Mouse (Mus musculus) lung, postnatal 0 days (tissue): ENCODE measurements at regions not wholly inside any gene's neighbourhood (a gene's known extent, or its start where the extent isn't known, plus 50 kb on each side); places are given as distances from the start of the nearest gene placed in this dataset.

Source experiments
- ATAC-seq: fragments of 200-750 bp; cut with Nextera tagmentation; 2 replicates; pipeline ENCODE4 v1.8.0; 2017; ENCODE audit warnings: moderate library complexity
- DNase-seq: peaks from one replicate; pipeline ENCODE4 v3.0.0-alpha.2; 2016; ENCODE audit warnings: low spot score
- H3K27ac ChIP-seq: fragments of 300-500 bp; sonication (generic); 2 replicates; pipeline ENCODE4 v1.5.1; 2014; ENCODE audit warnings: antibody characterized with exemption, mild to moderate bottlenecking, low read length, mixed read lengths
- H3K27me3 ChIP-seq: fragments of 300-500 bp; sonication (generic); replicated peaks from 2 replicates; pipeline ENCODE4 v1.6.1; 2014; ENCODE audit warnings: low read length, mixed read lengths; ENCODE audit not compliant: insufficient read depth
- H3K36me3 ChIP-seq: fragments of 300-500 bp; sonication (generic); 2 replicates; pipeline ENCODE4 v1.6.1; 2014; ENCODE audit warnings: low read length, mixed read lengths; ENCODE audit not compliant: insufficient read depth
- H3K4me1 ChIP-seq: fragments of 300-500 bp; sonication (generic); 2 replicates; pipeline ENCODE4 v1.6.1; 2014; ENCODE audit warnings: antibody characterized with exemption, low read depth, low read length, mixed read lengths; ENCODE audit not compliant: insufficient read depth
- H3K4me2 ChIP-seq: fragments of 300-500 bp; sonication (generic); replicated peaks from 2 replicates; pipeline ENCODE4 v1.6.1; 2014; ENCODE audit warnings: low read depth, mild to moderate bottlenecking, low read length, moderate library complexity, mixed read lengths
- H3K4me3 ChIP-seq: fragments of 300-500 bp; sonication (generic); 2 replicates; pipeline ENCODE4 v1.5.1; 2014; ENCODE audit warnings: low read depth, low read length
- H3K9ac ChIP-seq: fragments of 300-500 bp; sonication (generic); replicated peaks from 2 replicates; pipeline ENCODE4 v1.6.1; 2014; ENCODE audit warnings: low read depth, mild to moderate bottlenecking
- H3K9me3 ChIP-seq: fragments of 300-500 bp; sonication (generic); 2 replicates; pipeline ENCODE4 v1.6.1; 2016; ENCODE audit warnings: low read length, mixed read lengths
- CTCF ChIP-seq: IDR thresholded peaks from 2 replicates; pipeline ENCODE4 v1.5.1; 2016; ENCODE audit warnings: antibody characterized with exemption, mild to moderate bottlenecking
- EP300 ChIP-seq: IDR thresholded peaks from 2 replicates; pipeline ENCODE4 v1.6.1; 2016; ENCODE audit warnings: antibody characterized with exemption, mild to moderate bottlenecking, control low read depth
- WGBS: fragments of 180-500 bp; shearing (Covaris S2); extraction: QIAGEN DNeasy Blood & Tissue Kit; methylation state at CpG from one replicate; pipeline ENCODE4 v1.1.7; 2014; 5-methylcytosine and 5-hydroxymethylcytosine counted together

DNA sequence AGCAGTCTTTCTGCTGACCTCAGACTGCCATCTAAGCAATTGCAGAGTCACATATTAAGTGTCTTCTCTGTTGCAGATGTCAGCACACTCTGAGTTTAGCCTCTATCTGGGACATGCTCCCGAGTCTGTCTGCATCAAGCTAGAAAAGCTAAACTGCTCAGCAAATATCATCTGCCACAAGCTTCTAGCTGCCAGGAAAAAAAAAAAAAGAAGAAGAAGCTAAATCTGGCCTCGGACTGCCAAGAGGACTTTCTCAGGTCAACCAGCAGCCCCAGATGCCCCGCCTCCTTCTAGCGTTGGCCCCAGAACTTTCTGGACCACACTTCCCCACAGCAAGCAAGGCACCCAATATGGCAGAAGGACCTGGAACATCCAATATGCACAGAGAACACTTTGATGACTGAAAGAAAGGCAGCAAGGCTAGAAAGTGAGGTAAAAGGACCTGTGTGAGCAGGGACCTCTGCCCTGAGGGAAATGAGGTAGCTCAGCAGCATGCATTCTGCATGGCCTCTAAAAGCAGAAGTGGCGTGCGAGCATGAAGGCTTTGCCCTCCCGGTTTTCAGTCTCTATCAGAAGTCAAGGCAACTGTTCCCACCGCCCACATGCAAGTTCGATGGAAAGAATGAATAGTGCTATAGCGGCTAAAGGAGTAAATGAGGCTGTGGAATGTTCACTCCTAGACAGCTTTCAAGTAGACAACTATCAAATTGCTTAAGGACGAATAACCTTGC lies 305.8 kb upstream of the Clint1 start:
- no peak overlapping the region for H3K27ac ChIP-seq
- WGBS = 75% methylated on average over 11 of the region's 11 CpGs
- H3K9me3 ChIP-seq = no peaks in the 10 kb centered on the region
- no peak for ATAC-seq
- no peak for TF ChIP-seq EP300
- no peak for TF ChIP-seq CTCF
- no peak overlapping the region for H3K4me3 ChIP-seq
- no peaks in the 10 kb centered on the region for H3K4me1 ChIP-seq
- no peak overlapping the region for H3K9ac ChIP-seq
- H3K27me3 ChIP-seq = no peaks in the 10 kb centered on the region
- no peaks in the 10 kb centered on the region for H3K36me3 ChIP-seq
- DNase-seq = no peak
- no peak overlapping the region for H3K4me2 ChIP-seq

DNA sequence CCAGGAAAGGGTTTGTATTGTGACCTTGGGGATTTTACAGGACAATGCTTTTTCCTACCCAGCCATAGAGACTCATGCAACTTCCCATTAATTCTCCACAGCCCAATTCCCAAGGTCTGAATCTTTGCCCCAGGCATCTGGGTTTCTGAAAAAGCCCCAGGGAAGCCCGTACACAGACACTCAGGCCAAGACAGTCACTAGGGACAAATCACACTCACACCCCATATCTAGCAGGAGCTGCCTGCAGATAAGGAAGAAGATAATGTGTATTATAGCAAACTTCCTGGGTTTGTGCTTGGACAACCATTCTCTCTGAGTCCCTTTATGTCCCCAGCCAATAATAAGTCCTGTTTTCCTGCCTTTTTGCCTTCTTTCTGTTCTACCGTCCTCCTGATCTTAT lies 305.0 kb upstream of the Clint1 start:
- H3K27me3 ChIP-seq = no peaks in the 10 kb centered on the region
- H3K9me3 ChIP-seq = no peaks in the 10 kb centered on the region
- DNase-seq = no peak
- 22% methylated on average over 2 of the region's 2 CpGs for WGBS
- no peak overlapping the region for H3K4me3 ChIP-seq
- no peak overlapping the region for H3K9ac ChIP-seq
- H3K4me2 ChIP-seq = no peak overlapping the region
- no peaks in the 10 kb centered on the region for H3K4me1 ChIP-seq
- no peaks in the 10 kb centered on the region for H3K36me3 ChIP-seq
- no peak overlapping the region for H3K27ac ChIP-seq
- no peak for TF ChIP-seq EP300
- no peak for TF ChIP-seq CTCF
- ATAC-seq = no peak

DNA sequence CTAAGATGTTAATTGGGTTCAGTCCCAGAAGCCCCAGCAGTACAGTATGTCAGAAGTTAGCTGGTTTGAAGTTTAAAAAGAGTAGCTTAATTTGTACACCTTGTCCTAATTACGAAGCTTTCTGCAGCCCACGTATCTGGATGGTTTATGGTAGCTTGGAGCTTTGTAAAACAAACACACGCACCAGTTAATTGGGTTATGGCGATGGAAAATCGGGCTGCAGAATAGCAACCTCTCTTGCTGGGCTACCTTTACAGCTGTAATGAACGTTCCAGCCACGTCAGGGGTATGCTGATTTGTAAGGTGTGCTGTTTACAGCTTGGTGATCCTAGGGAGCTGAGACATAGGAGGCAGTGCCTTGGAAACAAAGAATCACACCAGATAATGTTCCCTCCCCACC lies 301.5 kb upstream of the Clint1 start:
- DNase-seq (no peak), ATAC-seq (no peak)
- 59% methylated on average over 7 of the region's 7 CpGs for WGBS
- H3K4me1 ChIP-seq = no peaks in the 10 kb centered on the region
- H3K27me3 ChIP-seq = no peaks in the 10 kb centered on the region
- H3K36me3 ChIP-seq = no peaks in the 10 kb centered on the region
- TF ChIP-seq EP300 (no peak), CTCF (no peak)
- no peak overlapping the region for H3K4me2 ChIP-seq
- no peak overlapping the region for H3K9ac ChIP-seq
- H3K9me3 ChIP-seq = no peaks in the 10 kb centered on the region
- no peak overlapping the region for H3K27ac ChIP-seq
- H3K4me3 ChIP-seq = no peak overlapping the region

DNA sequence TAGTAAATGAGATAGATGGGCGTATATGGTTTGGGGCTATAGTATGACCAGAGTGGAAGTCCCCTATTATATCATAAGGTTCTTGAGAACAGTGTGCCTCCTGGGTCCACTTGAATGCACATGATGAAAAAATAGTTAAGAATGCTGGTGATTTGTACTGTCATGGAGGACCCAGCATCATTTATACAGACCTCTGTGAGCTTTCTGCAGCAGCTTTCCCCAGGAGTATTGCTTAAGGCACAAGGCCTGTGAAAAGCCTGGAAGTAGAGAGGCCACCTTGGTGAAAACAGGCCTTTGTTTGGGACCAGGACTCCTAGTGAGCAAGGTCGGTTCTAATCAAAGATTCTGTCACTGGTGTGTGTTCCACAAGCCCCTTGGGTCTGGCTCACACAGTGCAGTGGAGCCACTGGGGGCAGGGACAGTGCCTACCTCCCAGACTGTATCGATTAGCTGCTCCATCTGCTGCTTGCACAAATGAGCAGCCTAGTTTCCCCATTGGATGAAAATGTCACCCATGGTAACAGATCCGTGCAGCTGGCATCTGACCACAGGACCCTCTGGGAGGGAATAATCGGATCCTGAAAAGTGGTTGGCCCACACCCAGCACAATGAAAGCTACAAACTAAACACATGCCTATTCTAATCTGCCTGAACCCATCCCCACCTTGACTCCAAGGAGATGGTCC lies 274.2 kb upstream of the Clint1 start:
- Histone ChIP-seq H3K36me3 (no peaks in the 10 kb centered on the region), H3K9ac (no peak overlapping the region), H3K9me3 (no peaks in the 10 kb centered on the region), H3K4me2 (no peak overlapping the region), H3K4me1 (no peaks in the 10 kb centered on the region), H3K27ac (no peak overlapping the region), H3K27me3 (no peaks in the 10 kb centered on the region), H3K4me3 (no peak overlapping the region)
- no peak for TF ChIP-seq EP300
- no peak for TF ChIP-seq CTCF
- ATAC-seq = no peak
- WGBS = 62% methylated on average over 5 of the region's 5 CpGs
- no peak for DNase-seq

DNA sequence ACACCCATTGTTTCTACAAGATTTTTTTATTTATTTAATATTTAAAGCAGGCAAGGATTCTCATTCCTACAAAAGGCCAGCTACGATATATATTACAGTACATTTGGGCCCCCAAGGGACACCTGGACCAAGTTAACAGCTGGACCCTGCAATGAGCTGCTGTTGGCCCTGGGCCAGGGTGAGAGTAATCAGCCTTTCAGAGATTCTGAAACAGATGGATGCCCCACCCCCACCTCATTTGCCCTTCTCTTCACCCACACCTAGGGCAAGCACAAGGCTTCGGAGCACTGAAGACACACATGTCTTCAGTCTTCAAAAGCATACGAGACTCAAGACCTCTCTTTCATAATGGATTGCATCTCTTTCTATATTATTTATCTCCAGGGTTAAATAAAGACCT lies 259.5 kb upstream of the Clint1 start:
- no peaks in the 10 kb centered on the region for H3K36me3 ChIP-seq
- no peak for TF ChIP-seq EP300
- no peak for TF ChIP-seq CTCF
- H3K9me3 ChIP-seq = no peaks in the 10 kb centered on the region
- H3K4me2 ChIP-seq = no peak overlapping the region
- WGBS = 44% methylated on average over 3 of the region's 3 CpGs
- no peak for DNase-seq
- no peaks in the 10 kb centered on the region for H3K27me3 ChIP-seq
- H3K27ac ChIP-seq = no peak overlapping the region
- ATAC-seq = no peak
- H3K4me3 ChIP-seq = no peak overlapping the region
- H3K4me1 ChIP-seq = no peaks in the 10 kb centered on the region
- no peak overlapping the region for H3K9ac ChIP-seq

DNA sequence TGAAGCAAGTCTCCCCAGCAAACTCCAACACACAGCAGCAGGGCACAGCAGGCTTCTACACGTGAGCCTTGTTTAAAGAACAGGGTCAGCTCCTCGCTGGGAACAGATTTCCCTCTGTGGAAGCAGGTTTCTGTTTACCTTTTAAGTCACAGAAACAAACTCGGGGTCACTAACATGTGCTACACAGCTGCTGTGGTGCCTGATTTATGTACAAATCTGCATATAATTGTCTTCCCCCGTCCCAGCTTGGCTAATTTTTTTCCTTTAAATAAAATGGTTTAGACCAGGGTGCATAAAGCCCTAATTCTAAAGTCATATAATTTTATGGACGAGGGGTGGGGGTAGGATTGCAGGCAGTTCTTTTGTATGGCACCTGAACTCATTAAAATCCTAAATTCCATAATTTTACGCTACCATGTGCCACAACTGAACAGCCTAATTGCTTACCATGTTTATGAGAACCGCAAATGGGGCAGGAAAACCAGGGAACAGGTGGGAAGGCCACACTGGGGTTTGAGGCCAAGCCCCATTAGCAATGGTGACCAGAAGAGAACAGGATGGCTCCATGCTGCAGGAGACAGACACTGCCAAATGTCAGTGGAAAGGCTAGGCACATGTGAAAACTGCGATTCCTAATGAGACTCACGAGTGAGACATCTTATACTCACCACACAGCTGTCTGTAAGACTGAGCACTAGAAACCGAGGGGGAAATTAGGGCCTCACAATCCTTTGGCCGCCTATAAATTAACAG lies 258.8 kb upstream of the Clint1 start:
- Histone ChIP-seq H3K4me3 (no peak overlapping the region), H3K4me2 (no peak overlapping the region), H3K9ac (no peak overlapping the region), H3K36me3 (no peaks in the 10 kb centered on the region), H3K9me3 (no peaks in the 10 kb centered on the region), H3K4me1 (no peaks in the 10 kb centered on the region), H3K27ac (no peak overlapping the region), H3K27me3 (no peaks in the 10 kb centered on the region)
- no peak for TF ChIP-seq CTCF
- TF ChIP-seq EP300 = no peak
- 52% methylated on average over 11 of the region's 11 CpGs for WGBS
- DNase-seq = no peak
- ATAC-seq = no peak
